Mouse (Mus musculus) fat pad, adult 2 months (tissue): ENCODE results near the gene Fen1.
"Not testable (repeated sequence)": the region's sequence is repeated elsewhere in the genome, so short reads cannot be mapped to it uniquely, and the experiment has no call there.

Experiments used
- DNase-seq: peaks from one replicate; pipeline ENCODE4 v3.0.0-alpha.2; 2011; ENCODE audit warnings: low read depth, low spot score; ENCODE audit errors: extremely low read depth

Gene Fen1

DNA sequence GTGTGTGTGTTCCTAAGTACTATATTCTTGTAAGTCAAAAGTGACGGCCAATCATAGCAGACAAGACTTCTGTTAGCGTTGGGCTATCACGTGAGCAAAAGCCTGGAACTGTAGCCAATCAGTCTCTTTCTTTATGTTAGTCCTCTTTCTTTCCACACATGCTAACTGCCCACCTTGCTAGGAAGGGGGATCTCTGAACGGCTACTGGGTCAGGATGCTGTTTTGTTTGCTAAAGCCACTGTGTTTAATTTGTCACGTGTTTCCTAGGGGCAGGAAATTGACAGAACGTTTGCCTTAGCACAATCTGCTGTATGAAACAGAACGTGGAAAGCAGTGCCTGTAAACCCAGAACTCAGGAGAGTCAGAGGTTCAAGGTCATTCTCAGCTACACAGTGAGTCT lies 21.8 kb downstream of the Fen1 start:
- DNase-seq: no peak

DNA sequence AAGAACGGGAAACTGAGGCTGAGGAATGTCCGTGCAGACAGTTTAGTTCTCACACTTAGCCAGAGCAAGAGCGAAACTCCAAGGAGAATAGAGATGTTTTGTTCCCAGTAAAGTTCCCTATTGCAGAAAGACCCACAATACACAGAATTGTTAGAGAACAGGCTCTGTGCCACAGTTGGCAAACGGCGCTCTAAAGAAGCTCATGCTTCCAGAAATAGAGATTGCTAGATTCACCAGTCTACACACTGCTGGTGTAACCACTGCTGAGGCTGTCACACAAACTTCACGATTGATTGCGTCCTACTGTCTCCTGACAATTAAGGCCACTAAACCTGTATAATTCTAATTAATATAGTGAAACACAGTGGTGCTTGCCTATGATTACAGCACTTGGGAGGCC lies 22.7 kb downstream of the Fen1 start:
- no peak for DNase-seq

DNA sequence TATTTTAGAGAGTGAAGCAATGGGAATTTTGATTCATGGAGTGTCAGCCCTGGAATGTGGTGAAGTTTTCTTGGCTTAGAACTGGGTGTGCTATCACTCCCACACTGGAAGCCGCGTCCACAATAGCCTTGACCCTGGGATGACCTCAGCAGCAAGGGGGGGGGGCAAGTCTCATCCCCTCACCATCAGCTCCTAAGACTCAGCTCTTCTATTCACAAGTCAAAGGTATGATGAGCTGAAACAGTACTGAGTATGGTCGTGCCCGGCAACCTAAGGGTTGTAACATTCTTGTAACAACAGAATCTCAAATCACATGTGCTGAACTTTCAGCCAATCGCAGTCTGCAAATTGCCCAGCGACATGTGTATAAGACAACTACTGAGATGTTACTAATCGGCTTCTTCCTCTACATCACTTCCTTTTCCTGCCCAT lies 27.0 kb downstream of the Fen1 start:
- no peak for DNase-seq

DNA sequence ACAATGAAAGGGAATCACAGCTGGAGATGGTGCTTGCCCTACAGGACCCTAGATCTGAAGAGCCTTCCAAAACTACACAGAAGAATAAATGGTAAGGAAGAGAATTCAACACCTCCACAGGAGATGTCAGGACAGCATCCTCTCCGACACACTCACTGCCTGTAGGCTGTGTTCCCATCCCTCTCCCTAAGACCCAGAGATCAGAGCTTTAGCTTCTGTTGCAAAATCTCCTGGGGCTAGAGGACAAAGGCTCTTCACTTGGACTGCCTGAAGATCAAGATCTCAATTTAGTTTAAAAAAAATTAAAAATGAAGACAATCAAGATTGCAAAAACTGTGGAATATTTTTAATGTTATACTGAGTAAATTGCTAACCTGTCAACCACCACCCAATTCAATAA lies 27.5 kb downstream of the Fen1 start:
- peak; percentile 91 for DNase-seq

DNA sequence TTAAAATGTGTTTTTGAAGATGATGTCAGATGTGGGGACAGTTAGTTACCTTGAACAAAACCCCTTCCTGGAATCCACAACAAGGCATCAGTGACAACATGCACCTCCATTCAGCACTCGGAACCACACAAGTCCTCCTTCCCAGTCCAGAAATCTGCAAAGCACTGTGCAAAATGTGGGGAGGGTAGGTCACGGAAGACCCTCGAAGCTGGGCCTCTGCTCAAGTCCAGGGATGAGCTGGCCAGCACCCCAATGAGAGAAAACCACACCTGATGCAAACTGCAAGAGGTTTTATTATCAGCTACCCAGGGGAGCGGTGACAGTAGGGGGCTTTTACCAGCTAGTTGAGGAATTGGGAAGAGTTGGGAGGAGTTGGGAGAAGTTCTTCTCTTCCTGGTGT lies 29.0 kb downstream of the Fen1 start:
- DNase-seq: no peak

DNA sequence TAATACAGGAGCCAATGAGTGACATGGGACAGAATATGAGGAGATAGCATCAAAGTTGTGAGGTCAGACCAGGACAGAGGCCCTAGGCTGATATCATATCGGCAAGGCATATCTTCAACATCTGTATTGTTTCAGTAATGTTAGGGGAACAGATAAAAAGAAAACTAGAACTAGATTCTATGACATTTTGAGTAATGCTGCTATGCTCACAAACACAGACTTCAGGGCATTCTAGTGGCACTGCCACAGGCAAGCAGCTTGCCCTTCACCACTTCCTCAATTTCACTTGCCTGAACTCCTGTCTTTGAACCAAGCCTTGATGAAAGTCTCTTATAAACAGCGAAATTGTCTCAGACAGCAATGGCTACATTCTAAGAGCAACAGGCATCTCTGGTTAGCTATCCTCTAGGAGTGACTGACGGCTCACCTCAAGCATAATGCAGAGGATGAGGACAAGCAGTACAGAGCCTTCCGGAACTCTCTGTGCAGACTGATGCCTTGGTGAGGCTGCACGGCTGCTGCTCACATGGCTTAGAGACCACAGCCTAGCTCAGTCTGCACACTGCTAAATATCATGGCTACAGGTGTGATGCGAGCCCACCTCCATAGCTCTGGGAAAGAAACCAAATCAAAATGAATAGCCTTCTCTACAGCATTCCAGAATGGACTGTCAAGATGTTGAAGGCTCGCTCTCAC lies 30.0 kb downstream of the Fen1 start:
- DNase-seq: no peak

DNA sequence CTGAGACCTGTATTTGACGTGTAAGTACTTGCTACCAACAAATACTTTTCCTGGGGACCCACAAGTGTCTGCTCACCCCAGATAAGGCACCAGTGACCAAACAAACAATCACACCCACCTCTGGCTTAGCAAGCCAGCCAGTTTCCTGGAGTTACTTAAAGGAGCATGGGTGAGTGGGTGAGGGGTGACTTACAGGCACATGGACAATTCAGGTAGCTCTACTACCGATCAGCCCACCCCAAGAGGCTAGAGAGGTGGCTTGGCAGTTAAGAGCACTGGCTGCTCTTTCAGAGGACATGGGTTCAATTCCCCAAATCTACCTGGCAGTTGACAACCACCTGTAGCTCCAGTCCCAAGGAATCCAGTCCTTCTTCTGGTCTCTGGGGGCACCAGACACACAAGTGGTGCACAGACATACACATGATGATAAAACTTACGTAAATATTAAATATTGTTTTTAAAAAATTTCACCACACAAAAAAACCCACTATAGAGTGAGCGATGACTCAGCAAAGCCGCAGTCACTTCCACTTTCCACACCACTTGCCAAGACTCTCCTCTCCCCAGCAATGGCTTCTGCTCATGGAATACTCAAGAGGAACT lies 30.8 kb downstream of the Fen1 start:
- no peak for DNase-seq

DNA sequence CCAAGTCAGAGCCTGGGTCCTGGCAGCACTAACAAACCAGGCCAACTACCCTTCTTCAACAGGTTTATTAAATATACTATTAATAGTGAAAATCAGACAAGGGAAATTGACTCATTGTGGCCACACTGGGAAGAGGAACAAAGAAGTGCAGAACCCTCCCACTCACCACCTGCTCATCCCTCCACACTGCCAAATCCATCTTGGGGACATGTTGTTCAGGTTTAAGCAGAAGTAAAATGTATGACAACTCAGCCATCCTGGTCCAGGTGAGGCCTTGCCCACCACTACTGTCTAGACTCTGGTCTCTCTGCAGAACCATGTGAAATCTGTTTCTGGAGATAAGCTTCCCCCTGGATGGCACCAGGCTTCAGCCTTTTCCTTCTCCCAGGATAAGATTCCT lies 32.1 kb downstream of the Fen1 start:
- DNase-seq: no peak

DNA sequence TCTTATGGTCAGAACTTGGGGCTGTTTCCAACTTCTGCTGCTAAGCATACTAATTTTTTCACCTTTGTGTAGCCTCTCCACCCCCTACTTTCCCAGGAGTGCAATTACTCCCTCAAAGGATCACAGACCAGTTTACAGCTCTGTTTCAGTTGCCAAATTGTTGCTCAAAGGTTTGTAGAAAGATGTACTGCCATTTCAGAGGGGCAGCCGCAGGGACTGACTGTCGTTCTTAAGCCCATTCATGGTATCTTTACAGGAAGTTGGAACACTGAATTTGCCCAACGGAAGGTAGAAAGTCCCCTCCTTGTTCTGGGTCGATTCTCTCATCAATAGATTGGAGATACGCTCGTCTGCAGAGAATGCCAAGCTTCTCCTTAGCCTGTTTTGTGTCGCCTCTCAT lies 32.6 kb downstream of the Fen1 start:
- peak; percentile 97 for DNase-seq

DNA sequence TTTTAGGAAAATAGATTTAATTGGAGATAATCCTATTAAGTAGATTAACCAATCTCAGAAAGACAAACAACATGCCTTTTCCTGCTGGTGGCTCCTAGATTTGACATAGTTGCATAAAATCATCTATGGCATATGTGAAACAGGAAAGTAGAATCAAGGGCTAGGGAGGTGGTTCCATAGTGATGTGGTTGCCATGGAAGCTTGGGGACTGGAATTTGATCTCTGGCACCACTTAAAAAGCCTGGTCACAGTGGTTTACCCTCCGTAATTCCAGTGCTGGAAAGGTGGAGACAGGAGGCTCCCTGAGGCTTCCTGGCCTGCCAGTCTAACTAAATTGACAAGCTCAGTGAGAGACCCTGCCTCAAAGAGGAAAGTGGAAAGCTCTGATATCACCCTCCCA lies 33.5 kb downstream of the Fen1 start:
- DNase-seq: no peak

DNA sequence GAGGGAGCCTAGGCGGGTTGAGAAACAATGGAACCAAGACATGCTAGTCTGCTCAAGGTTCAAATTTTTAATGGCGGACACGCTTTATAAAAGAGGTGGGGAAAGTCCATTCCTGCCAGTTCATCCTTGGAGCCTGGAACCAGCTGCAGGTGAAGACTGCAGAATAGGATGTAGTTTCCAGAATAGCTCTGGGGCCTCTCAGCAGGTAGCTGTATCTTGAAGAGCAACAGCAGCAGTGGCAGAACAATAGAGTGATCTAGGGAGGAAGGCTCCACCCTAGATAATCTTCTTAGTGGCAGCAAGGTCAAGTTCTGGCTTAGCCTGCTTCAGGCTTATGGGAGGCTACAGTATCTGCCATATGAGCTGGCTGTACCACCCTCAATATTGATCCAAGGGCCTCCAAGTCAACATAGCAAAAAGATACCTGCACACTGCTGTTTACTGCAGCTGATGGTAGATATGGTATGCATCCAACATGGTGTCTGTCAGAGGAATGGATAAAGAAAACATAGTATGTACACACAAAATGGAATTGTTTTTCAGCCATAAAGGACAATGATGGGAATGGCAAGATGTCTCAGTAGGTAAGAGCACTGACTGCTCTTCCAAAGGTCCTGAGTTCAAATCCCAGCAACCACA lies 34.2 kb downstream of the Fen1 start:
- not testable (repeated sequence) for DNase-seq

DNA sequence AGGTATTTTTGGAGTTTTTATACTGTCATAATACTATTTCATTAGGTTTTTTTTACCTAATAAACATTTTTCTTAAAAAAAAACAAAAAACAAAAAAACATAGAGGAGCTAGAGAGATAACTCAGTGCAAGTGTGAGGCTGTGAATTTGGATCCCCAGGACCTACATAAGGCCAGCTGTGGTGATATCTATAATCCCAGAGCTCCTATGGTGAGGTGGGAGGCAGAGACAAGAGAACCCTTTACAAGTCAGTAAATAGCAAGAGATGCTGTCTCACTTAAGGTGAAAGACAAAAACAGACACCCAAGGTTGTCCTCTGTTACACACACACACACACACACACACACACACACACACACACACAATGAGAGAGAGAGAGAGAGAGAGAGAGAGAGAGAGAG lies 34.8 kb downstream of the Fen1 start:
- DNase-seq: no peak

DNA sequence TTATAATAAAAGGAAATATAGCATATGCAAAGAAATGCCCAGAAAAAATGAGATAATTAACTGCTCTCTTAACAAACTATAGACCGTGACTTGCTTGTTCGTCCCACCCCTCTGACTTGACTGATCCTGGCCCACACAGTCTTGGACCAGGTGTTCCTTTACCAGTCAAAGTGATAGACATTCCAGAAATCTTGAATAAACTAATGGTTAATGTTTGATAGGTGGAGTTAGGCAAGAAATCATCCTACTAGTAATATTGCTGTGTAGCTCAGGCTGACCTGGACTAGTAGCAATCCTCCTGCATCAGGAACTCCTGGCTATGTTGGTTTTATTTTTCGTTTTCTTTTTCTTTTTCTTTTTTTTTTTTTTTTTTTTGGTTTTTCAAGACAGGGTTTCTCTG lies 35.5 kb downstream of the Fen1 start:
- no peak for DNase-seq

DNA sequence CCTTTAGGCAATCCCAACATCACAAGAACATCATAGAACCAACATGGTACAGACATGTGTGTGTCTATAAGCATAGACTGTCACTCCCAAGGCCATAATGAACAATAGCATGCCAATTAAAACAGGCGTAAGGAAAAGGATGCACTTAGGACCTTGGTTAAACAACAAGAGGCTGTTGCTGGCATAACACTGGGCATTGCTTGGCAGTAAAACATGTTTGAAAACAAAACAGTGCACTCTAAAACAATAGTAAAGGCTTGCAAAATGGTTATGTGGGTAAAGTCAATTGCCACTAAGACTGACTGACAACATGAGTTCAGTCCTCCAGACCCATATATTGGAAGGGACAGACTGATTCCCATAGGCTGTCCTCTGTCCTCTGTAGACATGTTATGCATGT lies 36.0 kb downstream of the Fen1 start:
- DNase-seq: no peak

DNA sequence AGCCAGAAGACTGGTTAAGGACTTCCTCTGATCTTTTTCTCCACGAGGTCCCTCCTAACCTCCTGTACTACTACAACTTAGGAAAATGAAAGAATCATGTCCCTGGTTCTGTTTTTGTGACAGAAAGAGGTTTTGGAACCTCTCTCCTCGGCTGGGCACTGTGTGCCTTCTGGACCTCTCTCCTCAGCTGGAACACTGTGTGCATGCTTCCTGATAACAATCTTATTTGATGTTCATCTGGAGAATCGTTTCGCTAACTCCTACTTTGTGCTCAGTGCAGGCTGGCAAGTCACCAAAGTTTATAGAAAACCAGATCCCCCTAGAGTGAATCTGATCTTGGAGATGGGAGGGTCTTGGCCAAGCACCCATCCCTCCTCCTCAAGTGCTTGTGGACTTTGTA lies 36.9 kb downstream of the Fen1 start:
- DNase-seq: no peak

DNA sequence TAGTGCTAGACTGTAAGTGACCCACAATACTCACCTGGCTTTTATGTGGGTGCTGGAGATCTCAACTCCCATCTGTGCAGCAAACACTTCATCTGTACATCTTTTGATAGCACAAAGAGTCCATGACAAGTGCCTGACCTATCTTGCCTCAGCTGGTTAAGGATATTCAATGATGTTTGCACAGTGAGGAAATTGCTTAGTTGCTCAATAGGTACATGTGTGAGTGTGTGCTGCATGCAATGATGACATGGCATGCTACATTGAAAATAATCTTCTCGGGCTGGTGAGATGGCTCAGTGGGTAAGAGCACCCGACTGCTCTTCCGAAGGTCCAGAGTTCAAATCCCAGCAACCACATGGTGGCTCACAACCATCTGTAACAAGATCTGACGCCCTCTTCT lies 38.0 kb downstream of the Fen1 start:
- DNase-seq: not testable (repeated sequence)

DNA sequence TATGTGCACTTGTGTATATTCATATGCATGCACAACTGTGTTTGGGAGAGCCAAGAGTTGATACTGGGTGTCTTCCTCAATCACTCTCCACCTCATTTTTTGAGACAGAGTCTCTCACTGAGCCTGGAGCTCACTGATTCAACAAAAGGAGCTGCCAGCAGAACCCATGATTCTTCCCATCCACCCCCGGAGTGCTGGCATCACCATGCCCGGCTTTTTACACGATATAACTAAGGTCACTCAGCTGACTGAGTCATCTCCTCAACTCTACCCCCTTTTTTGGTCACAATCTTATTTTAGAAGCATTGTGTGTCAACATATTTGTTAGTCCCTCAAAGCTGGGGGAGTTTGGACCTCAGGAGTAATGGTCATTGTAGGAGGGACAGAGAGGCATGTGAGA lies 40.1 kb downstream of the Fen1 start:
- no peak for DNase-seq

DNA sequence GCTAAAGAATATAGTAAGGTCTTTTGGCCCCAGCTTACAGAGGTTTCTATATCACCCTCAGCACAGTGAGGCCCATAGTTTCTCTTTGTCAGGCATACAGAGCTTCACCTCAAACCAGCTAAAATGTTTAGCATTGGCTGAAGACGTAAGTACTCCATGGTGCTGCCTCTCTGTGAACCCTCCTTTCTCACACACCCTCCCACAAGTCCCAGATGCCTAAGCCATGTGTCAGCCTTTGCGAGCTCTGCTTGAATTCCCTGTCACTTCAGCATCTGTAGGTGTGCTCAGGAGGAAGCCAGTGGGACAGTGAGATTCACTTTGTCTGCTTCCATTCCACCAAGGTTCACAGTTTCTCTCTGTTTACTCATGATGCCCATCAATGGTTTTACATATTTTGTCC lies 46.2 kb downstream of the Fen1 start:
- DNase-seq: no peak

DNA sequence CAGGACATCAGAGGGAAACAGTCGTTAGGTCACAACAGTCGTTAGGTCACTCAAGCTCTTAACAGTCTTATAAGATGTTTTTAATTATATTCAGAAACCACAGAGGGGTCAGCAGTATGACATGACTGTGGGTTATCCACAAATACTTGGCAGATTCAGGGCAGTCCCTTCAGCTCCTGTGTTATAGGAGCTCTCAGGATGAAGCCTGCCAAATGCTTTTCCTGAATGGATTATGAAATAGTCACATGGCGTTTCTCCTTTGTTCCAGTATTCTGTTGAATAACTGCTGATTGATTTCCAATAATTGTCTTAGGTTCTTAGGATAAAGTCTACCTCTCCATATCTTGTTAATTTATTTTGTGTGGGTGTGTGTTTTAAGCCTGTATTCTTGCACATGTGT lies 54.8 kb downstream of the Fen1 start:
- peak; percentile 30 for DNase-seq
